Mouse (Mus musculus) activated CD4-positive, CD25-positive, alpha-beta regulatory T cell, adult 4 months (primary cell): ENCODE measurements around the gene Lhpp. TPM values are rescaled to one million over a fixed set of nuclear protein-coding genes. Genes with fewer than 3 reads are reported as not detected.

ENCODE experiments used
- ATAC-seq: one replicate; pipeline ENCODE4 v1.8.0; 2017
- polyA plus RNA-seq, 2 experiments: library from polyadenylated mRNA; unstranded; fragments of 100-300 nt; shearing (Covaris generic); gene quantifications; one replicate each; pipeline ENCODE4 v1.2.1; 2017

The Lhpp gene
- polyA plus RNA-seq, 2 experiments from 2014 or later, result 4.2 to 4.6 TPM

DNA sequence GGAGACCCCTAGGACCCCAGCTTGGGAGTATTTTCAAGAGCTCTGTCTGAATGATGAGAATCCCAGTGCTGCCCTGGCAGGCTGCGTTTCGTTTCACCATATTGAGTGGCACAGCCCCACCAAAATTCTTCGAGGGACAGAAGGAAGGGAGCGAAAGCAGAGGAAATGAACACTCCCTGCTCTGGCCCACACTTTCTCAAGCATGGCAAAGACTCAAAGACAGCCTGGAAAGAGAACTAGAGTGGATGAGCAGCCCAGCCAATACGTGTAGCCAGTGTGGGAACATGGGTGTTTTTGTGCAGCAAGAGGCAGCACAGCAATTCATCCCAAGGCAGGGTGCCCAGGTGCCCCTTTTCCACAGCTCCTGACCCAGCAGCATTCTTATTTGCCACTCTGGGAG, 132.5 kb downstream of the Lhpp start:
- no peak for ATAC-seq

DNA sequence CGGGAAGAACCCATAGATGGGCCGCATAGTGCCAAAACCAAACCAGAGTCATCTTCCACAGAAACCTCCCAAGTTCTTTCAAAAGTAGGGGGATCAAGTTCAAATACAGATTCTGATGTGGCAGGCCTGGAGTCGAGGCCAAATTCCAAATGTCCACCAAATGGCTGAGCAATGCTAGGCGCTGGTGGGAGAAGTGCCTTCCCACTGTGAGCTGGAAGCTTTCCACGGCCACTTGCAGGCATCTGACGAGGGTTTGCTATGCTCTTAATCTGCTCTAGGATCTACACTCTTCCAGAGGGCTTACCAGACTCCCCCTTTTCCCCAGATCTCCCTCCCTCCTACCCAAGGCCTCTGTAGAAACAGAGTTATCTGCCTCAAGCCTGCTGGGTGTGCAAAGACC, 136.7 kb downstream of the Lhpp start:
- ATAC-seq, result no peak

DNA sequence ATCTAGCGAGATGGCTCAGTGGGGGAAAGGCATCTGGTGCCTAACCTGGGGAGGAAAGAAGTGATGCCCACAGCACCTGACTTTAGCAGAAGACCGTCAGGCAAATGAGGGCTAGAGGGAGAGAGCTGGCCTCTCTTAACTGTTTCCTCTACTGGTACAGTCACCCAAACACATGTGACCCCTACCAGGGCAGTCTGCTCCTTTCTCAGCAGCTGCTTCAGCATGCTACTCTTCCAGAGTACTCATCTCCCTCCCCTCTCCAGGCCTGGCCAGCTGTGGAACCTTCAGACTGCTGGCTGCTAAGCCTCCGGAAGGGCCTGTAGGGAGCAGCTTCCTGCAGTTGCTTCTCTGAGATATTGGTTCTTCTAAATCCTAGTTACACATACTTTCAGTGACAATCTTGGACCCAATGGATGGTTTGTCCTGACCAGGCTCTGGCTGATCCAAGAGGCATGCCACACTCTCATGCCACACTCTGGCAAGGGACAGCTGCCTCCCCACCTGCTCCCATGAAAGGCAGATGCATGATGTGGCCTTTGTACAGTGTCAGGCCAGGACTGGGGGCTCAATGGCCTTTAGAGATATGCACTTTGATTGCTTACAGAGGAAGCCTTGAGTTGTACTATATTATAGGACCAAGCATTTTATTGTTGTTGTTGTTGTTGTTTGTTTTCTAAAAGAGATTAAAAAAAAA, 137.8 kb downstream of the Lhpp start:
- no peak for ATAC-seq

DNA sequence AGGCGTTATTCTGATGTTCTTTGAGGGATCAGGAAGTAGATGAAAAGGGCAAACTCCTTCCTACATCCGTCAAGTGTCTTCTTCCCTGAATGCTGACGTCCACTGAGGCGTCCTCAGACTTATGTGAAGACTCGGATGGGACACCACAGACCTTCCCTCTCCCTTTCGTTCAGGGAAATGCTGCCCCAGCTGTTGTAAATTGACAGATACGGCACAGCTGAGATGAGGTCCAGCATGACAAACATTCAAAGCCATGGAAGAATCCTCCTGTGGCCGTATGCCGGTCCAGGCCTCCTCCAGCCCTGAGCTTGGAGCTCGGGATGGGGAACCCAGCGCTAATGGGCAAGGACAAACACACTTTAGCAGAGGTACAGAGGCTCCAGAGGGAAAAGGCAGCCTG, 139.1 kb downstream of the Lhpp start:
- ATAC-seq, result no peak

DNA sequence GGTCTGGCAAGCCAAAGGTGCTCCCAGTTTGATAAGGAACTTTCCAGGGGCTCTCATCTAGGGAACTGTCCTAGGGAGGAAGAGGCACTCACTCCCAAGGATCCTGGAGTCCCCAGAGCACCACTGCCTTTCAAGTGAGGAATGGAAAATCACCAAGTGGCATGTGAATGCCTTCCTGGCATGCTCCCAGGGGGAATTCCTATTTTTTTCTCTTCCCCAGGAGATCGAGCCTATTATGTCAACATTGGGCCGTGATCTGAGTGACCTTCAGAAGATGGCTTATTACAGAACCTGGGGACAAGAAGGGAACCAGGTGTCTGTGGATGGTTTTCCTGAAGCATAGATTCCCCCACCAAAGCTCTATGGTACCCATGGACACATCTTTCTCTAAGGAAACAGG, 141.3 kb downstream of the Lhpp start:
- no peak for ATAC-seq

DNA sequence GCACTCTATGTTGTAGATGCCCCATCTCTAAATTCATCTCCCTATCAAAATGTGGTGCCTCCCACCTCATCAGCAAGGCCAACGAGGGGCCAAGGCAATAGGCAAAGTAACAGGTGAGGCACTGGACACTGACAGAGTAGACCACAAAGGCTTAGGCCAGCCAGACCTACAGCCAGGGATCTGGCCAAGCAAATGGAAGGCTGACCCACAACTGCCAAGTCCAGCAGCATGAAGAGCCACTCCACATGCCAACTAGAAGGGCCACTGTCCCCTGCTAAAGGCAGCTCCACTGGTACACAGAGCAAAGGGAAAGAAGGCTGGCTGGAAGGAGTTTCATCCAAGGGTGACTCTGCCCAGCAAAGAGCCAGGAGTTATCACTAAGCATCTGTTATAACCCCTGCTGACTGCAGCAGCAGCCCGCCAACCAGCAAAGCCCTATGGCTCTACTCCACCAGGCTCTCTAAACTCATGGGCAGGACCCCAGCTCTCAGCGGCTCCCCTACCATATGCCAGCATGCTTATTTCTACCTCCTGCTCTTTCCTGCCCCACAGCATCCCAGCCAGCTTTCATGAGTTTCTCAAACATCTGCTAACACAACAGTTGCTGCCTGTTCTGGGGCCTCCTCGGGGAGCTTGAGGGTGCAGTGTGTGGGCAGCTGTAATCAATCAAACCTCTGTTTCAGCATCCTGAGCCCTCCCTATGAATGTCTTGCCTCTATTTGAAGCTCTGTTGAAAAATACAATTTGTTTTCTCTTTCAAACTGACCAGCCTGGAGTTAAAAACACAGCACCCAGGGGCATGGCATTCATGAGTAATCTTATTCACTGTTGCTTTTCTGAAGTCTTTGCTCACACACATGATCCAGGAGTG, 143.3 kb downstream of the Lhpp start:
- no peak for ATAC-seq

DNA sequence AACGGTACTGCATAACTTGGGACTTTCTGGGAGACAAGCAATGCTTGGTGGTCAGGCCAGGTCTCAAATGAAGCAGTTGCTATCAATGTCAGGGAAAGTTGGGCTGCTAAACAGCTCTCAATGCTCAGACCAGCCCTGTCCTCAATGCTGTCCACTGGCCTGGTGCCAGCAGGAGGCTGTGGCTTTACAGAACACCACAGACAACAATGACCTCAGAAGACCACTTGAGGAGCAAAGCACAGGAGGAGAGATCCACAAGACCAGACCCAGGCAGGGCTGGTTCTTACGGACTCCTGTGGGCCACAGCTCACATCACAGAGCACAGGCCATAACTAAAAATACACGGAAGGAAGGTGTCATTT, 143.9 kb downstream of the Lhpp start:
- ATAC-seq, result no peak

Other genes with a start within 250 kb of the Lhpp start
- 10 to 100 TPM; 78.7 to 79.0 TPM for gene Oat, start 34.2 kb upstream of the Lhpp start, polyA plus RNA-seq
- gene Nkx1-2, start 11.0 kb upstream of the Lhpp start, polyA plus RNA-seq, result not detected
- 10 to 100 TPM; 78.0 to 82.5 TPM for gene Fam53b, start 203.2 kb downstream of the Lhpp start, polyA plus RNA-seq
- gene Eef1akmt2, start 242.0 kb downstream of the Lhpp start, polyA plus RNA-seq, result 10 to 100 TPM; 59.5 to 60.2 TPM
- 10 to 100 TPM; 29.6 to 36.5 TPM for gene Abraxas2, start 248.6 kb downstream of the Lhpp start, polyA plus RNA-seq